Mouse (Mus musculus): ENCODE data around the gene Itprip. TPM values are rescaled to one million over a fixed set of nuclear protein-coding genes. Genes with fewer than 3 reads are reported as not detected.

Gene Itprip
- polyA plus RNA-seq, 1 experiment from 2014 or later = 3.8 TPM

- peak; percentile 57 for ATAC-seq (ENCODE audit: low read depth)
- H3K4me2 ChIP-seq (ENCODE audit: low read depth, low read length) = peak overlapping the region; percentile 49; the same call in 1 of the 2 replicates
- H3K27me3 ChIP-seq (ENCODE audit: control insufficient read depth, insufficient read depth, low read length) = no peaks in the 10 kb centered on the region
- H3K4me3 ChIP-seq (ENCODE audit: low read depth, low read length) = no peak overlapping the region
- no peaks in the 10 kb centered on the region for H3K9me3 ChIP-seq (ENCODE audit: control insufficient read depth, low read length)
- WGBS = 26% methylated on average over 6 of the region's 6 CpGs
- no peaks in the 10 kb centered on the region for H3K36me3 ChIP-seq (ENCODE audit: control insufficient read depth, insufficient read depth, low read length)
- peaks cover 6% of the 10 kb centered on the region; the same call in 1 of the 2 replicates for H3K4me1 ChIP-seq (ENCODE audit: control insufficient read depth, insufficient read depth, low read length)
- peak overlapping the region; percentile 95 for H3K27ac ChIP-seq (ENCODE audit: low read depth, low read length)
- H3K9ac ChIP-seq (replicated peaks; ENCODE audit: low read depth, low read length) = peak overlapping the region; percentile 21; the same call in 1 of the 2 replicates
Observed at GRCm38 (mm10) chr19:47908961-47909371, 10.1 kb downstream of the Itprip start.

DNA sequence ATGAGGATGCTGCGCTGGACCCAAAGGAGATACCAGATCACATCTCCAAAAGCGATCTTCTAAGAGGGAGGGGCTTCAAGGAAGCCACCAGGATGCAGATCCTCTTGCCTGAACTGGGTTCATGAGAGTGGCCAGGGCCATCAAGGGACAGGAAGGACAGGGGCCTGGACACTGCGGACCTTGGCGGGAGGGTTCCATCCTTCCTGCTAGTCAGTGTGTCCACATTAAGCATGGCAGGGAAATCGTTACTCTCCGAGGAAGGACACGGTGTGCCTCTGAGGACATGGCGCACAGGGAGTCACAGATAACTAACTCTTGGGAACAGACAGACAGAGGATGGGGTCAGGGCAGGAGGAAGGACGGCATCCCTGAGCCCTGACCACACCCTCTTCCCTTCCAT is 11.5 kb downstream of the Itprip start:
- Histone ChIP-seq H3K9me3 (ENCODE audit: control insufficient read depth, low read length) (no peaks in the 10 kb centered on the region), H3K27ac (ENCODE audit: low read depth, low read length) (no peak overlapping the region), H3K4me2 (ENCODE audit: low read depth, low read length) (no peak overlapping the region), H3K4me3 (ENCODE audit: low read depth, low read length) (no peak overlapping the region), H3K9ac (replicated peaks; ENCODE audit: low read depth, low read length) (no peak overlapping the region), H3K27me3 (ENCODE audit: control insufficient read depth, insufficient read depth, low read length) (no peaks in the 10 kb centered on the region), H3K36me3 (ENCODE audit: control insufficient read depth, insufficient read depth, low read length) (no peaks in the 10 kb centered on the region), H3K4me1 (ENCODE audit: control insufficient read depth, insufficient read depth, low read length) (peaks cover 6% of the 10 kb centered on the region; the same call in 1 of the 2 replicates)
- WGBS = 93% methylated on average over 9 of the region's 9 CpGs
- ATAC-seq (ENCODE audit: low read depth) = no peak

DNA sequence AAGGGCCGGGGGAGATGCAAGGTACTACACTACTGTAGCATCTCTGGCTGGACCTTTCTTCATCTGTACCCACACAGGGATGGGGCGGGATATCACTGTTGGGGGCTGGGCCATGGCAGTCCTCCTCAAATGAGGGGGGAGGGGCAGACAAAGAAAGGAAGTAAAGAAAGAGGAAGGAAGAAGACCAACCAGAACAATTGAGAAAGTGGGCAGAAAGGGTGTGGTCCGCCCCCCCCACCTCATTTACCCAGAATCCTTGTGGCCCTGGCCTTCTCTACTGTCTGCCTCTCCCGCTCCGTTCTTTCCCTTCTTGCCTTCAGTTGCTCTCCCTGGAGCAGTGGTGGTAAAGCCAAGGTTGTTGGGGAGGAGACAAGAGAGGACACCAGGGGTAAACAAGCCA is 13.5 kb downstream of the Itprip start:
- Histone ChIP-seq H3K4me3 (ENCODE audit: low read depth, low read length) (no peak overlapping the region), H3K4me1 (ENCODE audit: control insufficient read depth, insufficient read depth, low read length) (peaks cover 6% of the 10 kb centered on the region; the same call in 1 of the 2 replicates), H3K36me3 (ENCODE audit: control insufficient read depth, insufficient read depth, low read length) (no peaks in the 10 kb centered on the region), H3K27me3 (ENCODE audit: control insufficient read depth, insufficient read depth, low read length) (no peaks in the 10 kb centered on the region), H3K9me3 (ENCODE audit: control insufficient read depth, low read length) (no peaks in the 10 kb centered on the region), H3K9ac (replicated peaks; ENCODE audit: low read depth, low read length) (no peak overlapping the region), H3K27ac (ENCODE audit: low read depth, low read length) (no peak overlapping the region), H3K4me2 (ENCODE audit: low read depth, low read length) (no peak overlapping the region)
- no peak for ATAC-seq (ENCODE audit: low read depth)
- 93% methylated on average over 5 of the region's 5 CpGs for WGBS

- Histone ChIP-seq H3K4me2 (ENCODE audit: low read depth, low read length) (no peak overlapping the region), H3K27ac (ENCODE audit: low read depth, low read length) (no peak overlapping the region), H3K4me3 (ENCODE audit: low read depth, low read length) (no peak overlapping the region), H3K36me3 (ENCODE audit: control insufficient read depth, insufficient read depth, low read length) (no peaks in the 10 kb centered on the region), H3K27me3 (ENCODE audit: control insufficient read depth, insufficient read depth, low read length) (no peaks in the 10 kb centered on the region), H3K4me1 (ENCODE audit: control insufficient read depth, insufficient read depth, low read length) (peaks cover 6% of the 10 kb centered on the region; the same call in 1 of the 2 replicates), H3K9ac (replicated peaks; ENCODE audit: low read depth, low read length) (no peak overlapping the region), H3K9me3 (ENCODE audit: control insufficient read depth, low read length) (no peaks in the 10 kb centered on the region)
- WGBS = 78% methylated on average over 4 of the region's 4 CpGs
- ATAC-seq (ENCODE audit: low read depth) = no peak
Observed at GRCm38 (mm10) chr19:47905081-47905480, 14.0 kb downstream of the Itprip start.

DNA sequence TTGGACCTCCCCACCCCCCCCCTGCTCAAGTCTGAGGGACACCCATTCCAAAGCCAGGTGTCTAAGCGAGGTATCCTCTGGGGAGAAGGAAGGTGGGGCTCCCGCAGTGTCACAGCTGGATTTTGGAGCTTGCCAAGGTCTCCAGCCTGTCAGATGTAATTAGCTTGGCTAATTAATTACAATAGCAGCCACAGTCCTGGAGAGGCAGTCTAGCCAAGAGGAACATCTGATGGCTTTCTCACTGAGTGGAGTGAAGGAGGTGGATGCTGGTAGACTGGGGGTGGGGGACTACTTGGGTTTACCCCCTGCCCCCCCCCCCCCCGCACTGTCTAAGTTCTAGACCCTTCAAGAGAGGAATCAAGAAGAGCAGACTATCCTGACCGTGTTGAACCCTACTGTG is 15.4 kb downstream of the Itprip start:
- Histone ChIP-seq H3K9ac (replicated peaks; ENCODE audit: low read depth, low read length) (no peak overlapping the region), H3K9me3 (ENCODE audit: control insufficient read depth, low read length) (no peaks in the 10 kb centered on the region), H3K4me1 (ENCODE audit: control insufficient read depth, insufficient read depth, low read length) (no peaks in the 10 kb centered on the region), H3K4me2 (ENCODE audit: low read depth, low read length) (no peak overlapping the region), H3K4me3 (ENCODE audit: low read depth, low read length) (no peak overlapping the region), H3K27ac (ENCODE audit: low read depth, low read length) (no peak overlapping the region), H3K36me3 (ENCODE audit: control insufficient read depth, insufficient read depth, low read length) (no peaks in the 10 kb centered on the region), H3K27me3 (ENCODE audit: control insufficient read depth, insufficient read depth, low read length) (no peaks in the 10 kb centered on the region)
- WGBS = 60% methylated on average over 4 of the region's 4 CpGs
- no peak for ATAC-seq (ENCODE audit: low read depth)

DNA sequence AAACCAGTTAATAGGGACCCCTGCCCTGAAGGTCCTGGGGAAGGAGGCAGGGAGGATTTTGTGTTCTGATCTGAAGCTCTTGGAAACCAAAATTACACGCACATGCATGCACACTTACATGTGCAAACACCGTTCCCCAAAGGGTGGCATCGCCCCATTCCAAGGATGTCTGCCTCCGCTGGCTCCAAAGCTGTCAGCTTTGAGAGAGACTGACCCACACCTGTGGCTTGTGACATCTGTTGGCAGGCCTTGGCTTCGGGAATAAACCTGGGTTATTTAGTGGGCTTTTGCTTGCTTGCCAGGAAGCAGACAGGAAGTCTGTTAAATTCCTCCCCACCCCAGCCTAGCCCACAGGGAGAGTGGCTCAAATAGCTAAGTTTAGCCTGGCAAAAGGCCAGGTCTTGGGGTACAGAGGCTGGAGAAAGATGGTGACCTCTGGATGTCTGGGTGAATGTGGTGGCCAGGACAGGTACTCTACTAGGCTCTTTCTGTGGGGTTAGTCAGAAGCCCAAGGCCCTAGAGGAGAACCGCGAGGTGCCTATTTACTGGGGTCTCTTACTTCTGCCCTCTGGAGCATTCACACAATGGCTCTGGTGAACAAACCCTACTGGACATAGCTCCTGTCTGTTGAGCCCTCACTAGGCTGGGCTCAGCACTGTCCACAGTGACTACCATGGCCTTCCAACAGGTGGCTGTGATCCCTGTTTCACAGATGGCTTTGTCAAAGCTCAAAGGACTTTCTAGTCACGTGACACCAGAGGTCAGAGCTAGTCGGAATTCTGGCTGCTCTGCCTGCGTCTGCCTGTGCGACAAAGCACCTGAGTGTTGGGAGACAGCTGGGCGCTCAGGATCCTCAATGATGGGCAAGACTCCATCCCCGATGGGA is 16.5 kb downstream of the Itprip start:
- Histone ChIP-seq H3K27ac (ENCODE audit: low read depth, low read length) (no peak overlapping the region), H3K36me3 (ENCODE audit: control insufficient read depth, insufficient read depth, low read length) (no peaks in the 10 kb centered on the region), H3K4me2 (ENCODE audit: low read depth, low read length) (no peak overlapping the region), H3K4me3 (ENCODE audit: low read depth, low read length) (no peak overlapping the region), H3K9ac (replicated peaks; ENCODE audit: low read depth, low read length) (no peak overlapping the region), H3K4me1 (ENCODE audit: control insufficient read depth, insufficient read depth, low read length) (no peaks in the 10 kb centered on the region), H3K9me3 (ENCODE audit: control insufficient read depth, low read length) (no peaks in the 10 kb centered on the region), H3K27me3 (ENCODE audit: control insufficient read depth, insufficient read depth, low read length) (no peaks in the 10 kb centered on the region)
- WGBS = 77% methylated on average over 13 of the region's 13 CpGs
- 0 out of 2 replicates have a peak, but pooled peaks have one; percentile 9 for ATAC-seq (ENCODE audit: low read depth)

DNA sequence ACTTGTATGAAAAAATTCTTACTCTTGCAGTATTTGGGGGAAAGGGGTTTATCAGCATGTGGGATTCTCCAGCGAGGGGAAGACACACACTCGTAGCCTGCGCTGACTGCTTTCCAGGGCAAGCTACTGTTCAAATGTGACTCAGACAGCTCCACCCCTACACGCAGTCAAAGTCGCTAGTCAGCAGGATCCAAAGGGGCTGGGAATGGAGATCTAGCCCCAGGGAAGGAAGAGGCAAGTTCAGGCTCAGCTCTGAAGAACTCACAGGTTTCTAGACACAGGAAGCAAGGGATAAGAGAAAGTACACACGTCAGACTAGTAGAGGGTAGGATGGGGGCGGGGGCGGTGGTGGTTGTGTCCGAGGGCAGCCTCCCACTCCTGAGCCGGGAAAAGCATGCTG is 18.5 kb downstream of the Itprip start:
- no peak overlapping the region for H3K9ac ChIP-seq (replicated peaks; ENCODE audit: low read depth, low read length)
- H3K4me2 ChIP-seq (ENCODE audit: low read depth, low read length) = no peak overlapping the region
- 93% methylated on average over 10 of the region's 10 CpGs for WGBS
- no peaks in the 10 kb centered on the region for H3K4me1 ChIP-seq (ENCODE audit: control insufficient read depth, insufficient read depth, low read length)
- no peaks in the 10 kb centered on the region for H3K9me3 ChIP-seq (ENCODE audit: control insufficient read depth, low read length)
- H3K27ac ChIP-seq (ENCODE audit: low read depth, low read length) = no peak overlapping the region
- no peaks in the 10 kb centered on the region for H3K36me3 ChIP-seq (ENCODE audit: control insufficient read depth, insufficient read depth, low read length)
- H3K4me3 ChIP-seq (ENCODE audit: low read depth, low read length) = no peak overlapping the region
- no peak for ATAC-seq (ENCODE audit: low read depth)
- H3K27me3 ChIP-seq (ENCODE audit: control insufficient read depth, insufficient read depth, low read length) = no peaks in the 10 kb centered on the region

GRCm38 (mm10) chr19:47900012-47900411 is 19.1 kb downstream of the Itprip start:
- no peak overlapping the region for H3K4me3 ChIP-seq (ENCODE audit: low read depth, low read length)
- no peaks in the 10 kb centered on the region for H3K4me1 ChIP-seq (ENCODE audit: control insufficient read depth, insufficient read depth, low read length)
- no peak for ATAC-seq (ENCODE audit: low read depth)
- no peaks in the 10 kb centered on the region for H3K9me3 ChIP-seq (ENCODE audit: control insufficient read depth, low read length)
- no peaks in the 10 kb centered on the region for H3K27me3 ChIP-seq (ENCODE audit: control insufficient read depth, insufficient read depth, low read length)
- no peak overlapping the region for H3K9ac ChIP-seq (replicated peaks; ENCODE audit: low read depth, low read length)
- no peak overlapping the region for H3K27ac ChIP-seq (ENCODE audit: low read depth, low read length)
- no peaks in the 10 kb centered on the region for H3K36me3 ChIP-seq (ENCODE audit: control insufficient read depth, insufficient read depth, low read length)
- WGBS = 63% methylated on average over 6 of the region's 6 CpGs
- no peak overlapping the region for H3K4me2 ChIP-seq (ENCODE audit: low read depth, low read length)

DNA sequence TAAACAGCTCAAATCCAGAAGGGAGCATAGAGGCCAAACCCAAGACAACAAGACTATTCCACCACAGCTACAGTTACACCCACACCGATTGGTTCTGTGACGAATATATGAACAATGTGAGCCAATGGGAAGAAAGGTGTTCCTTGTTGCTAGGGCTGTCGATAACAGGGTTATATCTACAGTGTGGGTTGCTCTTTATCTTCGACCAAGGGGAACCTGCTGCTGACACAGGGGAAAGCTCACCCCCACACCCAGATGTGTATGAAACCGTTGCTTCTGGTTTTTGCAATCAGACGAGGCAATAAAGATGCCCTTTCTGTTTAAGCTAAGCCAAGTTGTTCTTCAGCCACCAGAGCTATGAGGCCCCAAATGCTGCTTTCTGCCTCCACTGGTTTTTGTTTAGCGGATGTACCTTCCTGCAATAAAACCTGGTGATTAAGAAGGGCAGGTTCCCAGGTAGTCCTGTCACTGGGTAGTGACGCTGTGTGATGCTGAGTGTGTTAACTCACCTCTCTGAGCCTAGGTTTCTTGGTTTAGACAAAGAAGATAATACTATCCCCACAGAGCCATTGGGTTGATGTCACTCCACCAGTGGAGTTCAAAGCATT is 20.5 kb downstream of the Itprip start:
- Histone ChIP-seq H3K4me2 (ENCODE audit: low read depth, low read length) (no peak overlapping the region), H3K27me3 (ENCODE audit: control insufficient read depth, insufficient read depth, low read length) (no peaks in the 10 kb centered on the region), H3K4me1 (ENCODE audit: control insufficient read depth, insufficient read depth, low read length) (no peaks in the 10 kb centered on the region), H3K9ac (replicated peaks; ENCODE audit: low read depth, low read length) (no peak overlapping the region), H3K4me3 (ENCODE audit: low read depth, low read length) (no peak overlapping the region), H3K9me3 (ENCODE audit: control insufficient read depth, low read length) (no peaks in the 10 kb centered on the region), H3K27ac (ENCODE audit: low read depth, low read length) (no peak overlapping the region), H3K36me3 (ENCODE audit: control insufficient read depth, insufficient read depth, low read length) (no peaks in the 10 kb centered on the region)
- WGBS = 92% methylated on average over 8 of the region's 8 CpGs
- ATAC-seq (ENCODE audit: low read depth) = no peak
